Mouse (Mus musculus): ENCODE measurements around the gene 0610010F05Rik. TPM values are rescaled to one million over a fixed set of nuclear protein-coding genes. Genes with fewer than 3 reads are reported as not detected.

0610010F05Rik gene
- polyA plus RNA-seq, 1 experiment = not detected

GRCm38 (mm10) chr11:23518981-23519380 is 114.5 kb downstream of the 0610010F05Rik start:
- no peak for TF ChIP-seq CTCF (IDR thresholded peaks at IDR 0.05; ENCODE audit: insufficient read depth, low read depth, low read length)
- no peak for TF ChIP-seq POLR2A (IDR thresholded peaks at IDR 0.05; ENCODE audit: insufficient read depth, low read depth, low read length)
- H3K4me1 ChIP-seq (ENCODE audit: control insufficient read depth, insufficient read depth, low read length) = peaks cover 3% of the 10 kb centered on the region; the same call in 1 of the 2 replicates
- H3K4me3 ChIP-seq (ENCODE audit: insufficient read depth, low read depth, low read length) = no peak overlapping the region
- H3K27ac ChIP-seq (ENCODE audit: insufficient read depth, low read depth, low read length) = no peak overlapping the region
- WGBS = 53% methylated on average over 3 of the region's 3 CpGs

GRCm38 (mm10) chr11:23515315-23515714 is 118.1 kb downstream of the 0610010F05Rik start:
- WGBS = 75% methylated on average over 2 of the region's 2 CpGs
- no peak overlapping the region for H3K4me3 ChIP-seq (ENCODE audit: insufficient read depth, low read depth, low read length)
- no peak overlapping the region for H3K27ac ChIP-seq (ENCODE audit: insufficient read depth, low read depth, low read length)
- peaks cover 3% of the 10 kb centered on the region; the same call in 1 of the 2 replicates for H3K4me1 ChIP-seq (ENCODE audit: control insufficient read depth, insufficient read depth, low read length)
- no peak for TF ChIP-seq POLR2A (IDR thresholded peaks at IDR 0.05; ENCODE audit: insufficient read depth, low read depth, low read length)
- no peak for TF ChIP-seq CTCF (IDR thresholded peaks at IDR 0.05; ENCODE audit: insufficient read depth, low read depth, low read length)

Other genes with a start within 250 kb of the 0610010F05Rik start
- not detected in 2 replicates for gene Ahsa2, start 135.6 kb downstream of the 0610010F05Rik start, polyA plus RNA-seq (2012; ENCODE audit: insufficient read depth, insufficient read length, low replicate concordance, missing spikeins)
- gene 1700093K21Rik, start 112.5 kb downstream of the 0610010F05Rik start, polyA plus RNA-seq (2012; ENCODE audit: insufficient read depth, insufficient read length, low replicate concordance, missing spikeins) = not detected in 2 replicates
- gene Pus10, start 32.0 kb upstream of the 0610010F05Rik start, polyA plus RNA-seq (2012; ENCODE audit: insufficient read depth, insufficient read length, low replicate concordance, missing spikeins) = not detected in 2 replicates
- not detected in 2 replicates for gene Pex13, start 32.3 kb upstream of the 0610010F05Rik start, polyA plus RNA-seq (2012; ENCODE audit: insufficient read depth, insufficient read length, low replicate concordance, missing spikeins)
- gene Rel, start 137.3 kb upstream of the 0610010F05Rik start, polyA plus RNA-seq (2012; ENCODE audit: insufficient read depth, insufficient read length, low replicate concordance, missing spikeins) = not detected in 2 replicates